Mouse (Mus musculus) bone marrow macrophage, adult 2 months (primary cell): ENCODE results near the gene 4931409K22Rik. TPM values are rescaled to one million over a fixed set of nuclear protein-coding genes. Genes with fewer than 3 reads are reported as not detected.

ENCODE experiments used
- H3K27ac ChIP-seq: 2 replicates; pipeline ENCODE4 v1.5.1; 2012; ENCODE audit warnings: low read depth, low read length; ENCODE audit not compliant: insufficient read depth
- H3K4me1 ChIP-seq: 2 replicates; pipeline ENCODE4 v1.6.1; 2012; ENCODE audit warnings: low read length; ENCODE audit not compliant: control insufficient read depth, insufficient read depth
- H3K4me3 ChIP-seq: 2 replicates; pipeline ENCODE4 v1.5.1; 2012; ENCODE audit warnings: mild to moderate bottlenecking, low read length, moderate library complexity; ENCODE audit not compliant: insufficient read depth
- CTCF ChIP-seq: IDR thresholded peaks from 2 replicates; pipeline ENCODE4 v1.5.1; 2012; ENCODE audit warnings: low read depth, mild to moderate bottlenecking, low read length, moderate library complexity
- POLR2A ChIP-seq: IDR thresholded peaks from 2 replicates; pipeline ENCODE4 v1.6.1; 2012; ENCODE audit warnings: mild to moderate bottlenecking, low read depth, low read length, borderline replicate concordance
- polyA plus RNA-seq: library from polyadenylated mRNA; stranded (reverse); fragments of >200 nt; gene quantifications from 2 replicates; pipeline ENCODE4 v1.2.4, GENCODE M21; 2012; ENCODE audit not compliant: missing spikeins, insufficient read depth, insufficient read length

4931409K22Rik gene
- polyA plus RNA-seq, 1 experiment, result not detected

- TF ChIP-seq POLR2A, result no peak
- no peak for TF ChIP-seq CTCF
- H3K4me1 ChIP-seq, result peaks cover 21% of the 10 kb centered on the region
- peak overlapping the region; percentile 30; the same call in 1 of the 2 replicates for H3K27ac ChIP-seq
- peak overlapping the region; percentile 29 for H3K4me3 ChIP-seq
Observed at GRCm38 (mm10) chr5:24541144-24541569, 15.5 kb downstream of the 4931409K22Rik start.

GRCm38 (mm10) chr5:24540387-24541143, 16.0 kb downstream of the 4931409K22Rik start, which contains the start of gene Asb10:
Asb10 (minus strand) TSS chr5:24540978.
- TF ChIP-seq CTCF (no peak), POLR2A (no peak; the same call in 1 of the 2 replicates)
- Histone ChIP-seq H3K4me1 (peaks cover 21% of the 10 kb centered on the region), H3K4me3 (peak within 1 kb of the TSS; percentile 51), H3K27ac (peak within 1 kb of the TSS; percentile 81)

DNA sequence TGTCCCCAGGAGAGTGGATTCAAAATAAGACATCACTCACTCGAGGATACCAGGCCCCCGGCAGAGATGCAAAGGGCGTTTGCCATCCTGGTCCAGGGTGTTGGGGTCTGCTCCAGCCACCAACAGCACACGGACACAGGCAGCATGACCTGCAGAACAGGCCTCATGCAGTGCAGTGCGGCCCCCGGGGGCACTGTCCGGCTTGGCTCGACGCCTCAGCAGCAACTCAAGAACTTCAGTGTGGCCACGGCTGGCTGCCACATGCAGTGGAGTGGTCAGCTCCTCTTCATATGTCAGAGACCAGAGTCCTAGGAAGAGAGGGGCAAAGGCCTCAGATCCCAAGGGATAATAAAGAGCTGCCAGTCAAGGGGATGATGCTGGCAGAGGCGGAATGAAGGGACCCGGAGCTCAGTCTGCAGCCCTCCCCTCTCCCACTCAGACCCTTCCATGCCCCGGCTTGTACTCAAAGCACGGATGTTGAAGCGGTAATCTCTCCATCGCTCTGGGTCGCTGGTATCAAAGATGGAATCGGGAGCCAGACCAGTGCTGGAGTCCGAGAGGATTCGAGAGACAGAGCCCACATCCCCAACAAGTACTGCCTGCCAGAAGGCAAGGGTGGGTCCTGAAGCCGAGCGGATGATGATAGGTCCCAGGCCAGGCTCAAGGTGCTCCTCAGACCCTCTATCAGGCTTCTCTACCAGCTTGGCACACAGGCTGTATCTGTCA, 16.9 kb downstream of the 4931409K22Rik start:
- H3K27ac ChIP-seq, result peak overlapping the region; percentile 46
- H3K4me3 ChIP-seq, result peak overlapping the region; percentile 51
- TF ChIP-seq POLR2A (no peak), CTCF (no peak)
- H3K4me1 ChIP-seq, result peaks cover 21% of the 10 kb centered on the region

- Histone ChIP-seq H3K27ac (no peak overlapping the region), H3K4me3 (no peak overlapping the region), H3K4me1 (peaks cover 21% of the 10 kb centered on the region)
- TF ChIP-seq CTCF (no peak), POLR2A (no peak)
Observed at GRCm38 (mm10) chr5:24537618-24538017, 19.0 kb downstream of the 4931409K22Rik start.

DNA sequence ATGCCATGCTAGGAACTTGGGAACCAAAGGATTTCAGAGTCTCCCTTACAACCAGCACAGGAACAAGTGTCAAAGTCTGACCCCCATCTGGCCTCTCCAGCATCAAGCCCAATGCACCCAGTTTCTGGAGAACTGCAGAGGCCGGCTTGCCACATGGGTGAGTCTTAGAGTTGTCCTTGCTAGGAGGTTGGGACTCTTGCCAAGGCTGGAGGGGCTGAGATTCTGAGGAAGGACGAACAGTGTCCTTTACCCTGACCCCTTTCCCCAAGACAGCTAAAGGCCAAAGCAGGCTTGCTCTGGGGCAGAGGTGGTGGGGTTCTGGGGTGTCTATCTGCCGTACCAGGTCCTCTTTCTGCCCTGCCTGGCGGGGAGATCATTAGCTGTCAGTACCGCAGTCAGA, 20.1 kb downstream of the 4931409K22Rik start:
- Histone ChIP-seq H3K4me3 (no peak overlapping the region), H3K27ac (no peak overlapping the region), H3K4me1 (peaks cover 20% of the 10 kb centered on the region)
- no peak for TF ChIP-seq POLR2A
- no peak for TF ChIP-seq CTCF

DNA sequence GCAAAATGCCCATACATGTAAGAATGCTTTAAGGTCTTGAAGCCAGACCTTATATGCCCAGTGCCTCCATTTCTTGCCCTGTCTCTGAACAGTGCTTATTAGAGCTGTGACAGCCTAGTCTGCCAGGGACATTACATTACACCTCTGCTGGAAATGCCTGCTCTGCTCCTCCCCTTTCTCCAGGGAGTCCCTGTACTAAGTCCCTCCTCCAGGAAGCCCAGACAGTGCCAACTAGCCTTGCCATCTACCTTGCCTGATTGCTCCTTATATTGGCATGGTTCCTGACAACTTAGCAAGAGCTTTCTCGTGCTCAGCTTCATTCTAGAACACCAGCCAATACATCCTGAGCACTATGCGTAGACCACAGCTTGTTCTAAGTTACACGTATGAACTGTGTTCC, 20.9 kb downstream of the 4931409K22Rik start:
- TF ChIP-seq POLR2A, result no peak
- Histone ChIP-seq H3K4me1 (peaks cover 14% of the 10 kb centered on the region), H3K4me3 (no peak overlapping the region), H3K27ac (no peak overlapping the region)

DNA sequence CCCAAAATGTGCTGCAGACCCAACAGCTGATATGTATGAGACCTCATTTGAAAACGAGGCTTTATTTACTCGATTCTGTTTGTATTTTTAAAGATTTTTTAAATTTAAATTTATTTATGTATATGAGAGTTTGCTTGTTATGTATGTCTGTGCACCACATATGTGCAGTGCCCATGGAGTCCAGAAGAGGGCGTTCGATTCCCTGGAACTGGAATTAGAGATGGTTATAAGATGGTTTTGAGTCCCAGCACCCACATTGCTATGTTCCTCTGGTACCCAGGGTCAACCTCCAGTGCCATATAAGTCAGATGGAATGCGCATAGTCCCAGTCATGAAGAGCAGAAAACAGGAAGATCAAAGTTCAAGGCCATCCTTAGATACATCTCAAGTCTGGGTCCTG, 22.3 kb downstream of the 4931409K22Rik start:
- Histone ChIP-seq H3K4me1 (peaks cover 3% of the 10 kb centered on the region; the same call in 1 of the 2 replicates), H3K27ac (no peak overlapping the region), H3K4me3 (no peak overlapping the region)
- TF ChIP-seq POLR2A (no peak), CTCF (no peak)

DNA sequence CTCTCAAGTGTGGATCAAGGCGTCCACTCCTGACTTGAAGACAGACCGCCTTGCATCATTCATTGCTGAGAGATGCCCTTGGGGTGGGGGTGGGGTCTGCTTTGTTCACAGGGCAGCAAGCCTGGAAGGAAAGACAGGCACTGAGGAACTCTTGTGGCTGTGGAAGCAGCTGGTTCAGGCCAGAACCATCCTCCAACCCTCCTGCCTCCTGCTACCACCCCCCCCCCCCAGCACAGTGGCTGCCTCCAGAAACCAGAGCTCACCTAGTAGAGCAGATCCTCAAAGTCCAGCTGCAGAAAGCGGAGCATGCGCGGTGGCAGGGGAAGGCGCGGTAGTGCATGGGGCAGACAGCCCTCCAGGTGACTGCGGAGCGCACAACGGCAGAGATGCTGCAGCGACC, 23.2 kb downstream of the 4931409K22Rik start:
- TF ChIP-seq CTCF, result no peak
- no peak for TF ChIP-seq POLR2A
- Histone ChIP-seq H3K27ac (no peak overlapping the region), H3K4me1 (no peaks in the 10 kb centered on the region), H3K4me3 (no peak overlapping the region)

DNA sequence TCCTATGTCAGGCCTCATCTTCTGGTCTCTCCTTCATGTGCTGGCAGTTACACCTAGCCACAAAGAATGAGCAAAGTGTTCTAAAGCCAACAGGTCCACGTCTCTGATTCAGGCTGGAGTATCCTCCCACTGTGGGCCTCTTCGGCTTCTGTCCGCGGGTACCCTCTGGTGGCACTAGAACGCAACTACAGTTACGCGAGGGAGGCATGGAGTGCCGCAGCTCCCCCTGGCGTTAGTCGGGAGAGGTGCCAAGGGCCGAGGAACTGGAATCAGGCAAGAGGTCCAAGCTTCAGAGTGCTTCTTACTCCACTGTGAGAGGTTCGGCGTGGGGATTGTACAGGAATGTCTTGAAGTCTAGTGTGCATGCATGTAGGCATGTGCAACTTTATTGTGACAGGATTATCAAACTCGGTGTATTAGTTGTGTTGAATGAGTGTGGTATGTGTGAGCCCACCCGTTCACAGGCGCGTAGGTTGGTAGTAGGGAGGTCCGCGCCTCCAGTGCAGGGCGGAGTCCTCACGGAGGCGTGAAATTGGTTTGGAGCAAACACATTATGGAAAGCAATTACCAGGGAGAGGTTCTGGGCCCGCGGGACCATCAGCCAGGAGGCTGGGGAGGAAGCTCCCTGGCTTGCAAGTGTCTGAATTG, 26.4 kb downstream of the 4931409K22Rik start:
- no peak overlapping the region for H3K4me3 ChIP-seq
- no peaks in the 10 kb centered on the region for H3K4me1 ChIP-seq
- no peak overlapping the region for H3K27ac ChIP-seq
- TF ChIP-seq CTCF, result peak; percentile 99
- no peak for TF ChIP-seq POLR2A

- Histone ChIP-seq H3K4me1 (no peaks in the 10 kb centered on the region), H3K27ac (no peak overlapping the region), H3K4me3 (no peak overlapping the region)
- TF ChIP-seq CTCF (no peak), POLR2A (no peak)
Observed at GRCm38 (mm10) chr5:24527780-24528179, 28.8 kb downstream of the 4931409K22Rik start.
